Mouse (Mus musculus): ENCODE results near the gene Duoxa2.

DNA sequence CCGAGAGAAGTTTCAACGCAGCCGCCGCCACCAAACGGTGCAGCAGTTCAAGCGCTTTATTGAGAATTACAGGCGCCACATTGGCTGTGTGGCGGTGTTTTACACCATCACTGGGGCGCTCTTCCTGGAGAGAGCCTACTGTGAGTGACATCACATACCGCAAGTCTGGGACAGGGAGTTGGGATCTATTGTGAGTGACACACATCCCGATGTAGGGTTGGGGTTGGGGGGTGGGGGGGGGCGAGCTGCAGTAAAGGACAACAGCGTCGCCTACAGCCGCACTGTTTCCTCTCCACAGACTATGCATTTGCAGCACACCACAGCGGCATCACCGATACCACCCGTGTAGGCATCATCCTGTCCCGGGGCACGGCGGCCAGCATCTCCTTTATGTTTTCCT lies 38.6 kb downstream of the Duoxa2 start:
- TF ChIP-seq CTCF (IDR thresholded peaks at IDR 0.05; ENCODE audit: low read depth) (no peak), EP300 (optimal IDR thresholded peaks at IDR 0.05) (no peak)
